In genomic region chr2:146495781-146496180, GRCm38 (mm10) we compare ENCODE assay signal across 9 mouse cellular contexts.
"Had no signal": no experiment of that assay in that cellular context is flagged by ENCODE, and none has a peak within 500 bp of the region (broad histone marks: within the 10 kb centered on the region; RNA-seq: fewer than 3 reads in every experiment).

No protein-coding gene starts in this region.

- DNase-seq: lung, adult 18-20 months; lung, embryonic 14.5 days; lung, postnatal 10 days; lung, postnatal 4 days; midbrain, embryonic 14.5 days; right cerebral cortex, postnatal 14 days; thymus, adult 2 months; thymus, postnatal 25 days; thymus, postnatal 4 days had no signal
